Mouse (Mus musculus): Measurements from ENCODE around the gene Vhl. TPM values are rescaled to one million over a fixed set of nuclear protein-coding genes. Genes with fewer than 3 reads are reported as not detected.

Gene Vhl
- total and polyA plus RNA-seq, 3 experiments = 6.4 to 25.4 (median 12.5) TPM

DNA sequence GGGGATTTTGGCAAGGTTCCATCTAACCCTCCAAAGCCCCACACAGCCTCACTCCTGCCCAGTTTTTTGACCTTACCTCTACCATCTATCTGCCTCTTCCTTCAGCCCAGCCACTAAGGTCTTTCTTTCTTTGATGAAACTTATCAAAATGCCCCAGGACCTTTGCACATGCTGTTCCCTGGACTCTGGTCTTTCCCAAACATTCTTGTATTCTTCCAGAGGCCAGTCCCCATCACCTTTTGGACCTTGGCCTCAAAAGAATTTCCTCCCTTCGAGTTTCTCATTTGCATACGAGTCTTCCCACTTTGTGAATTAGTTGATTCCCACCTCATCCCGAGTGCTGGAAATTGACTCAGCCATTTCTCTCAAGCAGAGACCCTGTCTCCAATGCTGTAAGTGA is 31.7 kb downstream of the Vhl start:
- no peak for DNase-seq (ENCODE audit: low spot score)
- Histone ChIP-seq H3K9me3 (replicated peaks) (no peaks in the 10 kb centered on the region), H3K4me3 (ENCODE audit: low read depth, low read length) (no peak overlapping the region), H3K36me3 (replicated peaks) (peaks cover 32% of the 10 kb centered on the region), H3K27me3 (ENCODE audit: insufficient read depth, low read length) (no peaks in the 10 kb centered on the region), H3K4me1 (ENCODE audit: insufficient read depth, low read depth, low read length) (peaks cover 26% of the 10 kb centered on the region)
- no peak for ATAC-seq (ENCODE audit: extremely low read depth, insufficient number of reproducible peaks, low FRiP score, poor library complexity, severe bottlenecking)
- no peak for TF ChIP-seq GATA1 (IDR thresholded peaks at IDR 0.05; ENCODE audit: borderline replicate concordance, low read length)

DNA sequence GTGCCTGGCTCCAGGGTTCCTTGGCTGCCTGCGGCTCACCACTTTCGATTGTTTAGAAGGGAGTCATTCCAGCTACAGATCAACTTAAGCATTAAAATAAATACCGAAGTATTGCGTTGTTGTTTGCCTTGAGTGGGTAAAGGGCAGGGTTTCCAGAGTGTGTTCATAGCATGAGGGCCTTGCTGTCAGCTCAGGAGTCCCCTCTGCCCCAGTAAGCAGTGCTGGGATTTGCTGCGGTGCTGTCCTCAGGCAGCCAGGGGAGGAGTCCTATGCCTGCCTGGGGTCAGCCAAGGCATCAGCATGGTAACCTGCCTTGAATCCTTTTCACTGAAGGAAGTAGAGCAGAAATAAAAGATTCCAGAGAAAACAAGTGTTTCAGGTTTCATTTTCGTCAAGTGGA is 33.1 kb downstream of the Vhl start:
- no peak for TF ChIP-seq POLR2AphosphoS5 (IDR thresholded peaks at IDR 0.05; ENCODE audit: insufficient replicate concordance, low read depth, low read length)
- no peak for TF ChIP-seq TAL1 (conservative IDR thresholded peaks at IDR 0.05; ENCODE audit: low read depth, low read length)
- no peak for TF ChIP-seq GATA1 (IDR thresholded peaks at IDR 0.05; ENCODE audit: borderline replicate concordance, low read length)
- TF ChIP-seq GATA2 (IDR thresholded peaks at IDR 0.05; ENCODE audit: borderline replicate concordance, low read depth, low read length) = no peak
- no peak for TF ChIP-seq CTCF (IDR thresholded peaks at IDR 0.05; ENCODE audit: low read depth, low read length)
- no peak overlapping the region for H3K4me3 ChIP-seq (ENCODE audit: low read depth, low read length)
- H3K36me3 ChIP-seq (replicated peaks) = peaks cover 26% of the 10 kb centered on the region
- H3K4me1 ChIP-seq (ENCODE audit: insufficient read depth, low read depth, low read length) = peaks cover 26% of the 10 kb centered on the region
- ATAC-seq (ENCODE audit: extremely low read depth, insufficient number of reproducible peaks, low FRiP score, poor library complexity, severe bottlenecking) = no peak
- H3K9me3 ChIP-seq (replicated peaks) = no peaks in the 10 kb centered on the region
- no peak for DNase-seq (ENCODE audit: low spot score)
- H3K27me3 ChIP-seq (ENCODE audit: insufficient read depth, low read length) = no peaks in the 10 kb centered on the region

DNA sequence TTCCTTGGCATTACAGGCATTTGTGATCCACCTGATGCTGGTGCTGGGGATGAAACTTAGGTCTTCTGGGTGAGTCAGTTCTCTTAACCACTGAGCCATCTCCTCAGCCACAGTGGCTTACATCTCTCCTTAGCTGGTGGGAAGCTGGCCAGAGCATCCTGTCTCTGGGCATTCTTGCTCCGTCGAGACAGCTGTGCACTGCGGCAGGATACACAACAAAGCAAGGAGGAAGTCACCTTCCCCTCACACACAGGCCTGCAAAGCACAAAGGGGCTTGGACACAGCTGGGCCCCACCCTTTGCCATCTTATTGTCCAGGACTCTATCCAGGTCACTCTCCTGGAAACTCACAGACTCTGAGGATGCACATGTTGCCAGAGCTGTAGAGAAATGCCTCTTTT is 34.5 kb downstream of the Vhl start:
- no peak for TF ChIP-seq POLR2AphosphoS5 (IDR thresholded peaks at IDR 0.05; ENCODE audit: insufficient replicate concordance, low read depth, low read length)
- no peak for TF ChIP-seq GATA1 (IDR thresholded peaks at IDR 0.05; ENCODE audit: borderline replicate concordance, low read length)
- no peak for TF ChIP-seq TAL1 (conservative IDR thresholded peaks at IDR 0.05; ENCODE audit: low read depth, low read length)
- no peak for TF ChIP-seq CTCF (IDR thresholded peaks at IDR 0.05; ENCODE audit: low read depth, low read length)
- TF ChIP-seq GATA2 (IDR thresholded peaks at IDR 0.05; ENCODE audit: borderline replicate concordance, low read depth, low read length) = no peak
- ATAC-seq (ENCODE audit: extremely low read depth, insufficient number of reproducible peaks, low FRiP score, poor library complexity, severe bottlenecking) (no peak), DNase-seq (ENCODE audit: low spot score) (no peak)
- Histone ChIP-seq H3K4me3 (ENCODE audit: low read depth, low read length) (no peak overlapping the region), H3K9me3 (replicated peaks) (peaks cover 6% of the 10 kb centered on the region), H3K27me3 (ENCODE audit: insufficient read depth, low read length) (no peaks in the 10 kb centered on the region), H3K36me3 (replicated peaks) (peaks cover 20% of the 10 kb centered on the region), H3K4me1 (ENCODE audit: insufficient read depth, low read depth, low read length) (peaks cover 20% of the 10 kb centered on the region)

DNA sequence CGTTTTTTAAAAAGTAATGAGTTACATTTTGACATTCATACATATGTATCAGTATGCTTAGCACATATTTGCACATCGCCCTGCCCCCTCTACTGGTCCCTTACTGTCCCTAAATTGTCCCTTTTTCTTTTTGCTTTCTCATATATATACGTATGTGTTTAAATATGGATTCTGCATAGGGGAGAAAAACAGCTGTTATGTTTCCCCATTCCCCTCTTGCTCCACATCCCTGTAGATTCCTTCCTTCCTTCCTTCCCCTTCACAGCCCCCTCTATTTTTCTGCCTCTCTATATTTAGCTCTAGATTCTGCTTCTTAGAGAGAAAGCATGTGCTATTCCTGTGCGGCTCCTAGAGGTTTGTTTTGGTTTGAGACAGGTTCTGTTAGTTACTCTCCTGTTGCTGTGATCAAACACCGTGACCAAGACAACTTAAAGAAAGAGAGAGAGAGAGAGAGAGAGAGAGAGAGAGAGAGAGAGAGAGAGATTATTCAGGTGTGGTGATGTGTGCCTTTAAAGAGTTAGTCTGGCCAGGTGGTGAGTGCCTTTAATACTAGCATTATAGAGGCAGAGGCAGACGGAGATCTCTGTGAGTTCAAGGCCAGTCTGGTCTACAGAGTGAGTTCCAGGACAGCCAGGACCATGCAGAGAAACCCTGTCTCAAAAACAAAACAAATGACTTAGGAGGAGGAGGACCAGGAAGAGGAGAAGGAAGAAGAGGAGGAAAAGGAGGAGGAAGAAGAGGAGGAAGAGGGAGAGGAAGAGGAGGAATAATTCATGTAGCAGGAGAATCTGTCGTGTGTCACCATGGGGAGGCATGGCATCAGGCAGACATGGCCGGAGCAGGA is 36.1 kb downstream of the Vhl start:
- peaks cover 6% of the 10 kb centered on the region for H3K9me3 ChIP-seq (replicated peaks)
- H3K36me3 ChIP-seq (replicated peaks) = peaks cover 15% of the 10 kb centered on the region
- no peaks in the 10 kb centered on the region for H3K27me3 ChIP-seq (ENCODE audit: insufficient read depth, low read length)
- no peak for ATAC-seq (ENCODE audit: extremely low read depth, insufficient number of reproducible peaks, low FRiP score, poor library complexity, severe bottlenecking)
- TF ChIP-seq GATA1 (IDR thresholded peaks at IDR 0.05; ENCODE audit: borderline replicate concordance, low read length) = no peak
- TF ChIP-seq GATA2 (IDR thresholded peaks at IDR 0.05; ENCODE audit: borderline replicate concordance, low read depth, low read length) = no peak
- TF ChIP-seq TAL1 (conservative IDR thresholded peaks at IDR 0.05; ENCODE audit: low read depth, low read length) = no peak
- no peak for TF ChIP-seq CTCF (IDR thresholded peaks at IDR 0.05; ENCODE audit: low read depth, low read length)
- no peak for TF ChIP-seq POLR2AphosphoS5 (IDR thresholded peaks at IDR 0.05; ENCODE audit: insufficient replicate concordance, low read depth, low read length)
- DNase-seq (ENCODE audit: low spot score) = no peak
- H3K4me3 ChIP-seq (ENCODE audit: low read depth, low read length) = no peak overlapping the region
- H3K4me1 ChIP-seq (ENCODE audit: insufficient read depth, low read depth, low read length) = peaks cover 20% of the 10 kb centered on the region

- ATAC-seq (ENCODE audit: extremely low read depth, insufficient number of reproducible peaks, low FRiP score, poor library complexity, severe bottlenecking) (no peak), DNase-seq (ENCODE audit: low spot score) (peak; percentile 33)
- TF ChIP-seq GATA2 (IDR thresholded peaks at IDR 0.05; ENCODE audit: borderline replicate concordance, low read depth, low read length) = no peak
- TF ChIP-seq CTCF (IDR thresholded peaks at IDR 0.05; ENCODE audit: low read depth, low read length) = no peak
- TF ChIP-seq POLR2AphosphoS5 (IDR thresholded peaks at IDR 0.05; ENCODE audit: insufficient replicate concordance, low read depth, low read length) = no peak
- TF ChIP-seq TAL1 (conservative IDR thresholded peaks at IDR 0.05; ENCODE audit: low read depth, low read length) = no peak
- no peak for TF ChIP-seq GATA1 (IDR thresholded peaks at IDR 0.05; ENCODE audit: borderline replicate concordance, low read length)
- no peaks in the 10 kb centered on the region for H3K27me3 ChIP-seq (ENCODE audit: insufficient read depth, low read length)
- H3K4me3 ChIP-seq (ENCODE audit: low read depth, low read length) = no peak overlapping the region
- peaks cover 17% of the 10 kb centered on the region for H3K4me1 ChIP-seq (ENCODE audit: insufficient read depth, low read depth, low read length)
- H3K9me3 ChIP-seq (replicated peaks) = peaks cover 6% of the 10 kb centered on the region
- peaks cover 11% of the 10 kb centered on the region for H3K36me3 ChIP-seq (replicated peaks)
Observed at GRCm38 (mm10) chr6:113660492-113661352, 37.0 kb downstream of the Vhl start.

Data from G1E (cell line).